Mouse (Mus musculus) ES-Bruce4 (cell line): ENCODE measurements around the gene Hmox2.

ENCODE experiments used
- CTCF ChIP-seq: IDR thresholded peaks from one replicate; pipeline ENCODE4 v1.8.1; 2011; ENCODE audit warnings: low read depth, low read length
- POLR2A ChIP-seq: IDR thresholded peaks from one replicate; pipeline ENCODE4 v1.8.1; 2011; ENCODE audit warnings: low read length; ENCODE audit not compliant: insufficient read depth

DNA sequence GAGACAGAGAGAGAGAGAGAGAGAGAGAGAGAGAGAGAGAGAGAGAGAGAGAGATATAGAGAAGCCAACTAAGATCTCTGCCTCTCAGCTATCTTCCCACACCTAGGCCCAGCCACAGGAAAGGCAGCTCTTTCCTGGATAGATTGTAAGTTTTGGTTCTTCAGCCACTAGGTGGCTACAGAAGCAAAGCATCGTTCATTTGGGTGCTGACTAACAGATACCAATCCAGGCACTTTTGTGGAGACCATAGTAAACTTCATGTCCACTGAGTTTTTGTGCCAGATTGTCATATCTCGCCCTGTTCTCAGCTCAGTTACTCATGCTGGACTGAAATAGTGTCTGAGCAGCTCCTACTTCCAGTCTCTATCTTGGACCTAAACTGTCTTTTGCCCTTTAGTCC is 37.1 kb downstream of the Hmox2 start:
- TF ChIP-seq CTCF = no peak
- TF ChIP-seq POLR2A = no peak
